Mouse (Mus musculus): ENCODE measurements around the gene Hnrnpr.
A peak's percentile ranks its signal among the peaks of the same experiment; 100 is the strongest.

The Hnrnpr gene

GRCm38 (mm10) chr4:136310229-136311041, at the start of gene Hnrnpr:
Gene Hnrnpr (plus strand): TSS chr4:136310942.
- DNase-seq (ENCODE audit: low spot score): peak; percentile 99

- DNase-seq (ENCODE audit: low spot score): no peak
Measured at GRCm38 (mm10) chr4:136261912-136262311, 48.8 kb upstream of the Hnrnpr start.

- DNase-seq (ENCODE audit: low spot score): no peak
Measured at GRCm38 (mm10) chr4:136263555-136263954, 47.2 kb upstream of the Hnrnpr start.

GRCm38 (mm10) chr4:136266716-136267343, 43.9 kb upstream of the Hnrnpr start:
- peak; percentile 58 for DNase-seq (ENCODE audit: low spot score)

GRCm38 (mm10) chr4:136268912-136269311, 41.8 kb upstream of the Hnrnpr start:
- DNase-seq (ENCODE audit: low spot score): no peak

GRCm38 (mm10) chr4:136270648-136271047, 40.1 kb upstream of the Hnrnpr start:
- no peak for DNase-seq (ENCODE audit: low spot score)

GRCm38 (mm10) chr4:136281097-136281496, 29.6 kb upstream of the Hnrnpr start:
- no peak for DNase-seq (ENCODE audit: low spot score)

GRCm38 (mm10) chr4:136281611-136282010, 29.1 kb upstream of the Hnrnpr start:
- no peak for DNase-seq (ENCODE audit: low spot score)

GRCm38 (mm10) chr4:136282621-136283480, 27.9 kb upstream of the Hnrnpr start:
- peak; percentile 36 for DNase-seq (ENCODE audit: low spot score)

- no peak for DNase-seq (ENCODE audit: low spot score)
Measured at GRCm38 (mm10) chr4:136283783-136284182, 27.0 kb upstream of the Hnrnpr start.

GRCm38 (mm10) chr4:136284455-136284854, 26.3 kb upstream of the Hnrnpr start, which contains the start of gene Zfp46:
Gene Zfp46 (plus strand): TSS chr4:136284683.
- DNase-seq (ENCODE audit: low spot score): peak; percentile 85

- DNase-seq (ENCODE audit: low spot score): peak; percentile 9
Measured at GRCm38 (mm10) chr4:136284891-136285290, 25.9 kb upstream of the Hnrnpr start.

GRCm38 (mm10) chr4:136285348-136285810, 25.4 kb upstream of the Hnrnpr start:
- DNase-seq (ENCODE audit: low spot score): peak; percentile 98

GRCm38 (mm10) chr4:136285811-136286371, 24.9 kb upstream of the Hnrnpr start:
- DNase-seq (ENCODE audit: low spot score): peak; percentile 98

- DNase-seq (ENCODE audit: low spot score): no peak
Measured at GRCm38 (mm10) chr4:136289918-136290780, 20.6 kb upstream of the Hnrnpr start.

- DNase-seq (ENCODE audit: low spot score): no peak
Measured at GRCm38 (mm10) chr4:136290781-136291595, 19.8 kb upstream of the Hnrnpr start.

- DNase-seq (ENCODE audit: low spot score): no peak
Measured at GRCm38 (mm10) chr4:136291692-136292091, 19.1 kb upstream of the Hnrnpr start.

- DNase-seq (ENCODE audit: low spot score): no peak
Measured at GRCm38 (mm10) chr4:136295941-136296340, 14.8 kb upstream of the Hnrnpr start.

- DNase-seq (ENCODE audit: low spot score): no peak
Measured at GRCm38 (mm10) chr4:136302462-136302861, 8.3 kb upstream of the Hnrnpr start.

- DNase-seq (ENCODE audit: low spot score): peak; percentile 53
Measured at GRCm38 (mm10) chr4:136304181-136304580, 6.6 kb upstream of the Hnrnpr start.
